Mouse (Mus musculus) embryonic fibroblast, embryonic 13.5 days (primary cell): ENCODE measurements around the gene Adgrf1.

ENCODE experiments used
- CTCF ChIP-seq: IDR thresholded peaks from 2 replicates; pipeline ENCODE4 v1.5.1; 2011; ENCODE audit warnings: mild to moderate bottlenecking, control low read depth, low read length, moderate library complexity, borderline replicate concordance; ENCODE audit not compliant: insufficient read depth
- POLR2A ChIP-seq: IDR thresholded peaks from 2 replicates; pipeline ENCODE4 v1.6.1; 2011; ENCODE audit warnings: low read depth, mild to moderate bottlenecking, control low read depth, low read length, moderate library complexity

GRCm38 (mm10) chr17:43270161-43270560 lies at the start of gene Adgrf1:
- TF ChIP-seq POLR2A (no peak), CTCF (no peak)
